Mouse (Mus musculus) activated CD4-positive, CD25-positive, alpha-beta regulatory T cell, adult 4 months (primary cell): ENCODE data around the gene Timp3. TPM values are rescaled to one million over a fixed set of nuclear protein-coding genes. Genes with fewer than 3 reads are reported as not detected.
"Not testable (repeated sequence)": the region's sequence is repeated elsewhere in the genome, so short reads cannot be mapped to it uniquely, and the experiment has no call there.

Experiments
- ATAC-seq: one replicate; pipeline ENCODE4 v1.8.0; 2017
- polyA plus RNA-seq, 2 experiments: library from polyadenylated mRNA; unstranded; fragments of 100-300 nt; shearing (Covaris generic); gene quantifications; one replicate each; pipeline ENCODE4 v1.2.1; 2017

Gene Timp3
- polyA plus RNA-seq, 2 experiments from 2014 or later = not detected

DNA sequence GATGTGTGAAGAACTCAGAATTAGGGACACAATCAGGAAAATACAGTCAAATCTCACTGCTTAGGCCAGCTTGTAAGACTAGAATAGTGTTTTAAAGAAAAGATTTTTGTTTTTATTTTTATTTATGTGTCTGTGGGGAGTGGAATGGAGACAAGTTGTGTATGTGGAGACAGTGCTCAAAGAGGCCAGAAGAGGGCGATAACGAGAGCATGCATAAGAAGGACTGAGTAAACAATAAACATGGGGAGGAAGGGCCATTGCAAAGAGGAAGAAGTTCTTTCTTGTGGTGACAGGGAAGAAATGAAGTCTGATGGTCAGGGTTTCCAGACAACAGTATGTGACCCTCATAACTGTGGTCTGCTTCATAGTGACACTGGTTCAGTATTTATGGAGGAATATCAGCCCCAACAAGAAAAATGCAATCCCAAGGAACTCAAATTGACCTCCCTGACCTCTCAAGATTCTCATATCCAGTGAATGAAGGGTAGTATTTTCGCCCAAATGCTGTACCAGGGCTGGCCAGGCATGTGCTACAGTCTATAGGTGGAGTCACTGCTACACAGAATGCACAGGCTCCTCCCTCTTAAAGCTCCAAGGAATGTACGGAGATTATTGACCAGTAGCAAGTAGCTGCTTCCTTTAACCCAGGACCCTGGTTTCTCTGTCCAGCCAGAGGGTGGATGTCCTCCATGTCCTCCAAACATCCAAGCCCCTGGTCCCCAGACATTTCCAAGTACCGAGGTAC, 56.8 kb downstream of the Timp3 start:
- no peak for ATAC-seq

- no peak for ATAC-seq
These were observed 58.3 kb downstream of the Timp3 start for GRCm38 (mm10) chr10:86358307-86358975.

DNA sequence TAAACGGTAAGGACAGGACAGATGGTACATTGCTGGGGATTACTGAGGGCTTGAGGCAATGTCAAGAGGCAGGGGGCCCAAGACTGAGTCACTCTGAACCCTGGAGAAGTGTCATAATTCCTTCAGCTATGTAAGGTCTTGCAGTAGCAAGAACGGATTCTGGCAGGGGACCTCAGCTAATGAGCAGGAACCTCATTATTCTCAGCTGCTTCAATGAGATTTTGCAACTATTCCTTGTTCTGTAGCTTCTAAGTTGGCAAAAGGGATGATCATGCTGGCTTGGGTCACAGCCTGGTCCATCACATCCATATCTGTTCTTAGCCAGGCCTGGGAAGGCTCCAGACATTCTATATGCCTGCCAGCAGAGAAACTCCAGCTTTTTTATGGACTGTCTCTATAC, 59.0 kb downstream of the Timp3 start:
- ATAC-seq = no peak

DNA sequence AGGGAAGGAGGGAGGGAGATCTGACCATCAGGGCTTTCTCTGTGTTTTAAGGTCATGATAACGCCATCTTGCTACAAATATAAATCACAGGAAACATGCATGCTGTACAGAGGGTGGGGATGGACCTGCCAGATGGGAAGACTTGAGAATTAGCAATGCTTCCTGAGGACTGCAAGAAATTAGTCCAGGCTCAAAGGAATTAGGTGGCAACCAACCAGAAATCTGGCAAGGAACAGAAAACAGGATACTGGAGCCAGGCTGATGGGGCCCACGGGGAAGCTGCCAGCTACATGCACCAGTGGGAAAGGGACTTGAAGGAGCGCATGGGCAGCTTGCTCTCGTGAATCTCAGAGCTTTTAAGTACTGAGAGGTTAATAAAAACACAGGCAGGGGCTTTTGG, 59.5 kb downstream of the Timp3 start:
- ATAC-seq = no peak

- ATAC-seq = no peak
These were observed 63.6 kb downstream of the Timp3 start for GRCm38 (mm10) chr10:86363669-86364309.

DNA sequence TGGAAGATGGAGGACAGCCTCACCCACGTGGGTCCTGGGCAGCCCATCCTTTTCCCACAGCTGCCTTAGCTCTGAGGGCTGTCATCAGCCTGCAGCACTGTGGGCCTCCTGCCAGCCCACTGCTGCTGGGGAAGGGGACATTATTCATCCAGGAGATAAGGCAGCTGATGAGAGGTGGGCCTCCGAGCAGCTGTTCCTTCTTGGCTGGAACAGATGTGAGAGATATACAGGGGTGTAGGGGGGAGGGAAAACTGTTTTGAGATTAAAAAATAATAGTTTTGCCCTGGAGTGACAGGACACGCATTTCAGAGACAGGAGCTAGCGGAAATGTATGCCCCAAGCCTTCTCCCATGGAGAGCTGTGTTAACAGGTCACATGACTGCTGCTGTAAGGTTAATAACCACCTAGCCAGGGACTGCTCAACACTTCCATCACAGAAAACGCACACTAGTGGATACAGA, 65.5 kb downstream of the Timp3 start:
- ATAC-seq = no peak

GRCm38 (mm10) chr10:86367346-86367745, 67.2 kb downstream of the Timp3 start:
- ATAC-seq = no peak

DNA sequence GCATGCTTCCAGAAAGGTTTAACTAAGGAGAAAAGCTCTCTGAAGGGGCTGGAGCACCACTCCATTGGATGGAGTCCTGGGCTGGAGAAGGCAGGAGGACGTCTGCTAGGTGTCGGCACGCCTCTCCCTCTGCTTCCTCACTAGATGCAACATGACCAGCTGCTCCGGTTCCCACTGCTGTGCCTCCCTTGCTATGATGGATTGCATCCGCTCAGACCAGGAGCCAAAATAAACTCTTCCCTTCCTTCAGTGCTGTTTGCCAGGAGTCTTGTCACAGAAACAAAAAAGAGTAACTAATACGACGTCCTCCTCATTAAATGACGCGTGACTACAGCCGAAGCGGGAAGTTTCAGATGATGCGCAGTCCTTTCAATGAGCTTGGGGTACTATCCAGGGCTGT, 68.6 kb downstream of the Timp3 start:
- ATAC-seq = no peak

GRCm38 (mm10) chr10:86369346-86369745, 69.2 kb downstream of the Timp3 start:
- ATAC-seq = no peak

DNA sequence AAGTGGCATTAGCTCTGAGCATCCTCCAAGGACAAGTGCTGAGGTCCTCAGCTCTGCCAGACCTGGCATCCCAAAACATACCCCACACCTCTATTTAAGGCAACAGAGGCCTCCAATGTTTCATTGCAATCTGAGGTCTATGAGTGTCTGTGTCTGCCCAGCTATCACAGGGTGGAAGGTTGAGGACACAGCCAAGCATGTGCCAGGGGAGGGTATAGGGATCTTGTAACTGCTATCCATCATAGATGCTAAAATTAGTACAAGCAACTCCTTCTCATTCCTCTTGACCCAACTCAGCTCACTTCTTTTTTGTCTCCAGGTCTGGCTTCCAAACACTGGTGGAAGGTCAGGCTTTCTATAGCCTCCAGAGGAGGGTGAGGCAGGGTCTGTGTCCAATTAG, 71.4 kb downstream of the Timp3 start:
- ATAC-seq = no peak

DNA sequence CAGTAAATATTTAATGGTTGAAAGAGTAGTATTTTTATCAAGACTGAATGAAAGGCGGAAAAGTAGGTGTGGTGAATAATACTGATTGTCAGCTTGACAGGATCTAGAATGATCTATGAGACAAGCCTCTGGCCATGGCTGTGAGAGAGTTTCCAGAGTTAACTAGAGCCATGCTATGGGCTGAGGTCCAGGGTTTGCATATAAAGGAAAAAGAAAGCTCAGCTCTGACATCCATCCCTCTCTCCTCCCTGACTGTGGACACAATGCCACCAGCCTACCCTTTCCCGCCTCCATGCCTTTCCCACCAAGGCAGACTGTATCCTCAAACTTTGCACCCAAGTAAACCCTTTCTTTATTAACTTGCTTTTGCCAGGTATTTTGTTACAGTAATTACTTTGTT, 73.9 kb downstream of the Timp3 start:
- ATAC-seq = no peak

- no peak for ATAC-seq
These were observed 75.7 kb downstream of the Timp3 start for GRCm38 (mm10) chr10:86375903-86376302.

GRCm38 (mm10) chr10:86376392-86377185, 76.4 kb downstream of the Timp3 start:
- no peak for ATAC-seq

DNA sequence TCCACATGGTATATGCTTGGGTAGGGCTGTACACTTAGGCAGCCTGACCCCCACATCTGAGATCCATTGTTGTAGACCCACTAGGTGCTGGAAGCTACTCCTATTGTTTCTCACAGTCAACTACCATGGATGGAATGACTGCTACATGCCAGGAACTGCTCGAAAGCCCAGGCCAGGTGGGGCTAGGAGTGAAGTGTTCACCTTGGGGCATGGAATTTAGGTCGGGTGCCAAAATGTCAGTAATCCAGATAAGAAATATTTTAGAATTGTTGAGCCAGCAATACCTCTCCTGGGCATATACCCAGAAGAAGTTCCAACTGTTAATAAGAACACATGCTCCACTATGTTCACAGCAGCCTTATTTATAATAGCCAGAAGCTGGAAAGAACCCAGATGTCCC, 78.6 kb downstream of the Timp3 start:
- ATAC-seq = not testable (repeated sequence)

DNA sequence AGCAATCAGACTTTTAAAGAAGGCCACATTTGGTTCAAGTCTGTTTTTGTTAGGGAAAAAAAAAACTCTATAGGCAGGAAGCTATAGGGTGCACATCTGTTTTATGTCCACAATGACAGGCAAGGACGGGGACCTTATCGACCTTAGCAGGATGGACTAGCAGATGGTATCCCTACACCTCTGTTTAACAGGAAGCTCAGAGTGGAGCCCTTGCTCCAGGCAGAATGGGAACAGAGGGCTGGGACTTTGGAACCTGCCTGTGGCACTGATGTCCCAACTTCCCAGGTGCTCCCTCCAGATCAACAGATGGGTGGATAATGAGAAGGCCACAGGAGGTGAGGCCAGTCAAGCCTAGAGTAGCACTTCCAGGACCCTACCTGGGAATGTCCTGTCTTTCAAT, 80.5 kb downstream of the Timp3 start:
- no peak for ATAC-seq

DNA sequence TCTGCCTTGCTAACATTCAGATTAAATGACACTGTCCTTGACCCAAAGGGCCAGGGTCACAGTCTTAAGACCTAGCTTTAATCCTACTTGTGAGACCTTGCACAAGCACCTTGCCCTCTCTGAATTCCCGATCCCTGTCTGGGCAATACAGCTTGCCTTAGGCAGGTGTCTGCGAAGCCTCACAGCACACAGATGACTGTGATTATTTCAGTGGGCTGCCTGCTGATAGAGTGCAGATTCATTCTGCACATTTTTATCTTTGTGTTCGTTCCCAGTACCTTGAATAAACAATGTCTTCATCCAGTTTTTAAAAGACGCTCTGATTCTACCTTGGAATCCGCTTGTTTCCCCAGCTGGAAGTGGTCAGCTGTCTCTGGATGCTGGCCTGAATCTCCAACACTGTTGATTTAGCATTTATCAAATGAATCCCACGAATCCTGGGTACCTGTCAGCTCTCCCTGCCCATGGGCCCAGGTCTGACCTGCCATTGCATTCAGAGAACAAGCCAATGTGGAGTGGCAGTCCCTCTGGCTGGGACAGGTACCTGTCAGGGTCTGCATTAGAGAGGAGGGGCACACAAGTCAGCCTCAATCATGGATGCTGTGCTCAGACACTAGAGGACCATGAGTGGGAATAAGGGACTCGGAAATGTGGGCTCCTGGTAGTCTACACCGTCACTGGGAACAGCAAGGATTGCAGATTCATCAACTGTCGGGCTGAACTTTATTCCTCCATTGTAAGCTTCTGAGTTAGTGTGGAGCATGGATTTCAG, 81.2 kb downstream of the Timp3 start:
- no peak for ATAC-seq

- no peak for ATAC-seq
These were observed 81.7 kb downstream of the Timp3 start for GRCm38 (mm10) chr10:86381922-86382260.

GRCm38 (mm10) chr10:86384655-86385054, 84.5 kb downstream of the Timp3 start:
- ATAC-seq = no peak

GRCm38 (mm10) chr10:86385656-86386055, 85.5 kb downstream of the Timp3 start:
- no peak for ATAC-seq

GRCm38 (mm10) chr10:86386232-86386631, 86.1 kb downstream of the Timp3 start:
- ATAC-seq = no peak

- ATAC-seq = no peak
These were observed 87.8 kb downstream of the Timp3 start for GRCm38 (mm10) chr10:86387821-86388440.

- no peak for ATAC-seq
These were observed 88.6 kb downstream of the Timp3 start for GRCm38 (mm10) chr10:86388803-86389202.
